Mouse (Mus musculus): ENCODE data around the gene S100a4.
A peak's percentile ranks its signal among the peaks of the same experiment; 100 is the strongest.

DNA sequence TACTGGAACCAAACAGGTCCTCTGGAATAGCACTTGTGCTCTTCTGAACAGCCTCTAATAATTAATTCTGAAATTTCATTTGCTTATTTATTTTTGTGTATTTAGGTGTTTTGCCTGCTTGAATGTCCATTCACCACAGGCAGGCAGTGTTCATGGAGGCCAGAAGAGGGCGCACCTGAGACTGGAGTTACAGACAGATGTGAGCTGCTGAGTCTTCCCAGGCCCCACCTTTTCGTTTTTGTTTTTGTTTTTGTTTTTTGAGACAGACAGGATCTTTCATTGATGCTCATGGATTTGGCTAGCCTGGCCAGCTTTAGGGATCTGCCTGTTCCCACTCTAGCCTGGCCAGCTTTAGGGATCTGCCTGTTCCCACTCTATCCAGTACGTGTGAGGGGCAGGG is 40.6 kb downstream of the S100a4 start:
- TF ChIP-seq CTCF (IDR thresholded peaks at IDR 0.05; ENCODE audit: extremely low read depth, insufficient read length, insufficient replicate concordance, low read depth, low read length) (peak; percentile 68; the same call in 1 of the 2 replicates), POLR2A (IDR thresholded peaks at IDR 0.05; ENCODE audit: low read depth, low read length) (no peak)

All from small intestine, adult 2 months (tissue).